In genomic region chr3:52955481-52956019, GRCm38 (mm10) we compare ENCODE assay signal across 8 mouse cellular contexts.
DNase-seq lines count a peak whose midpoint lies in the region; ATAC-seq lines count a peak whose summit lies in the region.

No protein-coding gene starts in this region.

- H3K4me2 ChIP-seq in embryonic facial prominence, embryonic 13.5 days = peak overlapping the region; percentile 11
- no peak overlapping the region for H3K4me2 ChIP-seq in liver, embryonic 11.5 days
- no peak overlapping the region for H3K4me2 ChIP-seq in neural tube, embryonic 13.5 days

- peaks cover 13% of the 10 kb centered on the region for H3K4me1 ChIP-seq in embryonic facial prominence, embryonic 13.5 days
- H3K4me1 ChIP-seq in liver, embryonic 11.5 days (replicated peaks; ENCODE audit: control insufficient read depth, insufficient read depth, low read length) = no peaks in the 10 kb centered on the region
- peaks cover 7% of the 10 kb centered on the region; the same call in 1 of the 2 replicates for H3K4me1 ChIP-seq in neural tube, embryonic 13.5 days (replicated peaks)

- 0 out of 2 replicates have a peak, but pooled peaks have one; percentile 32 for ATAC-seq in embryonic facial prominence, embryonic 13.5 days (ENCODE audit: insufficient number of reproducible peaks, insufficient read depth, low FRiP score, low TSS enrichment, low read depth)
- ATAC-seq in hematopoietic stem cell, adult 5-6 weeks (replicated peaks in 1 of 2; ENCODE audit: insufficient read depth in 1 of 2, low FRiP score in 2 of 2, low TSS enrichment in 1 of 2, low read depth in 1 of 2, poor library complexity in 2 of 2, severe bottlenecking in 2 of 2) = peak; percentile 39 to 54
- peak; percentile 61 for ATAC-seq in liver, embryonic 11.5 days (replicated peaks; ENCODE audit: low FRiP score)
- ATAC-seq in neural tube, embryonic 13.5 days (ENCODE audit: low read depth) = peak; percentile 40

- H3K9me3 ChIP-seq in embryonic facial prominence, embryonic 13.5 days = 0 out of 2 replicates have a peak, but pooled peaks cover 3% of the 10 kb centered on the region
- H3K9me3 ChIP-seq in liver, embryonic 11.5 days (ENCODE audit: control insufficient read depth, low read length) = no peaks in the 10 kb centered on the region
- H3K9me3 ChIP-seq in neural tube, embryonic 13.5 days = no peaks in the 10 kb centered on the region

- no peaks in the 10 kb centered on the region for H3K36me3 ChIP-seq in embryonic facial prominence, embryonic 13.5 days
- H3K36me3 ChIP-seq in liver, embryonic 11.5 days (ENCODE audit: control insufficient read depth, insufficient read depth, low read length) = no peaks in the 10 kb centered on the region
- no peaks in the 10 kb centered on the region for H3K36me3 ChIP-seq in neural tube, embryonic 13.5 days

- 15% methylated on average over 10 of the region's 10 CpGs for WGBS in embryonic facial prominence, embryonic 13.5 days
- 16% methylated on average over 10 of the region's 10 CpGs for WGBS in liver, embryonic 11.5 days
- WGBS in neural tube, embryonic 13.5 days = 24% methylated on average over 10 of the region's 10 CpGs

- H3K4me3 ChIP-seq in embryonic facial prominence, embryonic 13.5 days = no peak overlapping the region
- H3K4me3 ChIP-seq in liver, embryonic 11.5 days (ENCODE audit: low read depth, low read length) = no peak overlapping the region
- no peak overlapping the region for H3K4me3 ChIP-seq in neural tube, embryonic 13.5 days

- DNase-seq in Muller cell, postnatal 12 days (ENCODE audit: inconsistent ontology term) = peak; percentile 77
- DNase-seq in liver, embryonic 11.5 days (ENCODE audit: low spot score) = peak; percentile 41
- DNase-seq in testis, postnatal 14 days (ENCODE audit: low spot score) = no peak
- DNase-seq in spleen, adult 12 weeks (ENCODE audit: low spot score) = no peak
- no peak for DNase-seq in adipocyte (ENCODE audit: low spot score)

- H3K27ac ChIP-seq in embryonic facial prominence, embryonic 13.5 days = peak overlapping the region; percentile 28; the same call in 1 of the 2 replicates
- H3K27ac ChIP-seq in liver, embryonic 11.5 days (ENCODE audit: low read depth, low read length) = 0 out of 2 replicates have a peak overlapping the region, but pooled peaks have one; percentile 2
- H3K27ac ChIP-seq in neural tube, embryonic 13.5 days (replicated peaks) = no peak overlapping the region

- no peak overlapping the region for H3K9ac ChIP-seq in embryonic facial prominence, embryonic 13.5 days
- no peak overlapping the region for H3K9ac ChIP-seq in liver, embryonic 11.5 days (ENCODE audit: low read depth, low read length)
- no peak overlapping the region for H3K9ac ChIP-seq in neural tube, embryonic 13.5 days

- peaks cover 4% of the 10 kb centered on the region; the same call in 1 of the 2 replicates for H3K27me3 ChIP-seq in embryonic facial prominence, embryonic 13.5 days
- H3K27me3 ChIP-seq in liver, embryonic 11.5 days (replicated peaks; ENCODE audit: control insufficient read depth, insufficient read depth, low read length) = no peaks in the 10 kb centered on the region
- no peaks in the 10 kb centered on the region for H3K27me3 ChIP-seq in neural tube, embryonic 13.5 days

Comparison
In these comparisons a context has a peak if more than half of its experiments do, and no peak if none do; other contexts are left out.
1. DNase-seq: peak in Muller cell, postnatal 12 days (single experiment) and liver, embryonic 11.5 days (single experiment); none in testis, postnatal 14 days (single experiment), spleen, adult 12 weeks (single experiment) and adipocyte (single experiment).
2. Peak in every context shown above with its lines, with median percentiles within 50 percentile points of each other: ATAC-seq.